Mouse (Mus musculus) bone marrow, adult 2 months (tissue): ENCODE data around the gene Kdm4c.

Experiments used
- CTCF ChIP-seq: fragments of 200-500 bp; IDR thresholded peaks from 2 replicates; pipeline ENCODE4 v1.5.1; 2011; ENCODE audit warnings: low read length, control low read depth; ENCODE audit not compliant: control insufficient read depth, insufficient read depth
- POLR2A ChIP-seq: fragments of 200-500 bp; IDR thresholded peaks from 2 replicates; pipeline ENCODE4 v1.6.1; 2011; ENCODE audit warnings: low read depth, mild to moderate bottlenecking, control low read depth, low read length, borderline replicate concordance; ENCODE audit not compliant: control insufficient read depth

- TF ChIP-seq CTCF (no peak), POLR2A (no peak)
Observed at GRCm38 (mm10) chr4:74360274-74360673, 118.0 kb downstream of the Kdm4c start.
